Mouse (Mus musculus): ENCODE measurements around the gene Nup85. TPM values are rescaled to one million over a fixed set of nuclear protein-coding genes. Genes with fewer than 3 reads are reported as not detected.

The Nup85 gene
- 102 TPM for polyA plus RNA-seq (2017; shearing (Covaris generic))

GRCm38 (mm10) chr11:115564064-115564809 is at the start of gene Nup85:
TSS of gene Nup85 (plus strand) at chr11:115564434.

GRCm38 (mm10) chr11:115536038-115536681 is 28.1 kb upstream of the Nup85 start, which contains the start of gene Sumo2:
TSS of gene Sumo2 (minus strand) at chr11:115536276.

GRCm38 (mm10) chr11:115603476-115604303 is 39.5 kb downstream of the Nup85 start, which contains the start of the genes Mrps7 and Gga3:
TSS of gene Mrps7 (plus strand) at chr11:115603925.
TSS of gene Gga3 (minus strand) at chr11:115604051.

GRCm38 (mm10) chr11:115612410-115613137 is 48.3 kb downstream of the Nup85 start, which contains the start of gene Mif4gd:
TSS of gene Mif4gd (minus strand) at chr11:115612969.

GRCm38 (mm10) chr11:115627705-115628464 is 63.7 kb downstream of the Nup85 start, which contains the start of gene Slc25a19:
TSS of gene Slc25a19 (minus strand) at chr11:115628295.

Other genes with a start within 250 kb of the Nup85 start
- gene Ush1g, start 242.4 kb upstream of the Nup85 start, polyA plus RNA-seq (2017; shearing (Covaris generic)): not detected
- not detected for gene Otop3, start 229.7 kb upstream of the Nup85 start, polyA plus RNA-seq (2017; shearing (Covaris generic))
- gene Hid1, start 196.7 kb upstream of the Nup85 start, polyA plus RNA-seq (2017; shearing (Covaris generic)): 8.4 TPM
- not detected for gene Cdr2l, start 182.5 kb upstream of the Nup85 start, polyA plus RNA-seq (2017; shearing (Covaris generic))
- 162 TPM for gene Mrpl58, start 160.7 kb upstream of the Nup85 start, polyA plus RNA-seq (2017; shearing (Covaris generic))
- 711 TPM for gene Atp5h, start 144.5 kb upstream of the Nup85 start, polyA plus RNA-seq (2017; shearing (Covaris generic))
- gene Kctd2, start 144.3 kb upstream of the Nup85 start, polyA plus RNA-seq (2017; shearing (Covaris generic)): 4.6 TPM
- gene Trim80, start 123.9 kb upstream of the Nup85 start, polyA plus RNA-seq (2017; shearing (Covaris generic)): not detected
- gene Slc16a5, start 102.0 kb upstream of the Nup85 start, polyA plus RNA-seq (2017; shearing (Covaris generic)): 11.0 TPM
- 120 TPM for gene Armc7, start 88.8 kb upstream of the Nup85 start, polyA plus RNA-seq (2017; shearing (Covaris generic))
- gene Nt5c, start 72.6 kb upstream of the Nup85 start, polyA plus RNA-seq (2017; shearing (Covaris generic)): 367 TPM
- gene Jpt1, start 50.0 kb upstream of the Nup85 start, polyA plus RNA-seq (2017; shearing (Covaris generic)): 685 TPM
- 796 TPM for gene Sumo2, start 28.2 kb upstream of the Nup85 start, polyA plus RNA-seq (2017; shearing (Covaris generic))
- gene Mrps7, start 39.5 kb downstream of the Nup85 start, polyA plus RNA-seq (2017; shearing (Covaris generic)): 71.9 TPM
- 67.8 TPM for gene Gga3, start 39.6 kb downstream of the Nup85 start, polyA plus RNA-seq (2017; shearing (Covaris generic))
- 228 TPM for gene Mif4gd, start 48.5 kb downstream of the Nup85 start, polyA plus RNA-seq (2017; shearing (Covaris generic))
- 86.8 TPM for gene Slc25a19, start 63.9 kb downstream of the Nup85 start, polyA plus RNA-seq (2017; shearing (Covaris generic))
- 12.8 TPM for gene Grb2, start 144.2 kb downstream of the Nup85 start, polyA plus RNA-seq (2017; shearing (Covaris generic))
- 42.6 TPM for gene Tmem94, start 201.0 kb downstream of the Nup85 start, polyA plus RNA-seq (2017; shearing (Covaris generic))
- gene Caskin2, start 249.2 kb downstream of the Nup85 start, polyA plus RNA-seq (2017; shearing (Covaris generic)): 4.2 TPM

Measured in inflammation-experienced regulatory T-cells, adult 16 weeks (primary cell).